Mouse (Mus musculus): ENCODE data around the gene Meaf6.

DNA sequence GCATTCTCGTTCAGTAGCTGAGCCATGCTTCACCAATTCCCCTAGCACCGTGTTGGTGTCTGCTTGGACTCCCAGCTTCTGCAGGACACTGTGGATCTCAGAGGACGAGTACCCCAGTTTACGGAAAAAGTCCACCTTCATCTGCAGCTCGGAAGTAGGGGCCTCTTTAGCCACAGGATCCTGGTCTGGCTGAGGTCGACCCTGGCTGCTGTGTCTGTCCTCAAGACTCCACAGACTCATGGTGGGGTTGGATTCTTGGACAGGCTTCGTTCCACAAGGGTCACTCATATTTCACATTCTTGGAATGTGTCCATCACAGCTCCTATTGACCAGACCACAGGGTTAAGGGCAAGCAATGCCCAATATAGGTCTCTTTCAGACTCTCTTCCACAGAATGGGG lies 41.8 kb downstream of the Meaf6 start:
- TF ChIP-seq CTCF (IDR thresholded peaks at IDR 0.05; ENCODE audit: low read depth, low read length) (no peak), GATA1 (IDR thresholded peaks at IDR 0.05; ENCODE audit: borderline replicate concordance, low read length) (no peak), TAL1 (conservative IDR thresholded peaks at IDR 0.05; ENCODE audit: low read depth, low read length) (no peak), POLR2AphosphoS5 (IDR thresholded peaks at IDR 0.05; ENCODE audit: insufficient replicate concordance, low read depth, low read length) (no peak), GATA2 (IDR thresholded peaks at IDR 0.05; ENCODE audit: borderline replicate concordance, low read depth, low read length) (no peak)
